Mouse (Mus musculus) C2C12 (cell line): ENCODE data around the gene Mapk8ip1. TPM values are rescaled to one million over a fixed set of nuclear protein-coding genes. Genes with fewer than 3 reads are reported as not detected.
"Not testable (repeated sequence)": the region's sequence is repeated elsewhere in the genome, so short reads cannot be mapped to it uniquely, and the experiment has no call there.

Experiments
- H3K27me3 ChIP-seq: one replicate; pipeline ENCODE4 v1.6.1; 2011; ENCODE audit not compliant: control insufficient read depth, insufficient read depth, insufficient read length
- H3K36me3 ChIP-seq: one replicate; pipeline ENCODE4 v1.6.1; 2011; ENCODE audit not compliant: control insufficient read depth, insufficient read depth
- H3K4me3 ChIP-seq: one replicate; pipeline ENCODE4 v1.5.1; 2011; ENCODE audit warnings: mild to moderate bottlenecking, control low read depth; ENCODE audit not compliant: poor library complexity, insufficient read depth, severe bottlenecking
- H3K79me2 ChIP-seq: one replicate; pipeline ENCODE4 v1.6.1; 2011; ENCODE audit not compliant: control insufficient read depth, insufficient read depth
- H3K79me3 ChIP-seq: one replicate; pipeline ENCODE4 v1.6.1; 2011; ENCODE audit warnings: low read depth, control low read depth
- H3ac ChIP-seq: one replicate; pipeline ENCODE3; 2011; ENCODE audit warnings: low read depth; ENCODE audit not compliant: control insufficient read depth, insufficient read length
- CEBPB ChIP-seq: IDR thresholded peaks from one replicate; pipeline ENCODE4 v1.6.1; 2011; ENCODE audit warnings: low read depth, mild to moderate bottlenecking, control low read depth, moderate library complexity
- CTCF ChIP-seq: IDR thresholded peaks from one replicate; pipeline ENCODE4 v1.5.1; 2011; ENCODE audit not compliant: control insufficient read depth, insufficient read depth, insufficient read length
- FOSL1 ChIP-seq: IDR thresholded peaks from one replicate; pipeline ENCODE4 v1.8.0; 2011; ENCODE audit warnings: mild to moderate bottlenecking, low read length; ENCODE audit not compliant: poor library complexity, insufficient read depth, severe bottlenecking
- MAX ChIP-seq: IDR thresholded peaks from one replicate; pipeline ENCODE4 v1.6.1; 2011; ENCODE audit warnings: mild to moderate bottlenecking, control low read depth
- MYOD1 ChIP-seq: IDR thresholded peaks from one replicate; pipeline ENCODE4 v1.6.1; 2011; ENCODE audit warnings: low read depth; ENCODE audit not compliant: control insufficient read depth, insufficient read length
- MYOG ChIP-seq: IDR thresholded peaks from one replicate; pipeline ENCODE4 v1.6.1; 2011; ENCODE audit not compliant: control insufficient read depth, insufficient read length; ENCODE audit errors: extremely low read depth
- USF1 ChIP-seq: IDR thresholded peaks from one replicate; pipeline ENCODE4 v1.6.1; 2011; ENCODE audit warnings: low read depth, mild to moderate bottlenecking, control low read depth, moderate library complexity
- polyA plus RNA-seq: library from polyadenylated mRNA; unstranded; fragments of >200 nt; fragmentation: generic; extraction: Trizol; gene quantifications from one replicate; pipeline ENCODE4 v1.2.1, GENCODE M21; 2012; ENCODE audit warnings: missing spikeins

Gene Mapk8ip1
- polyA plus RNA-seq, 1 experiment = 18.8 TPM

- H3K27me3 ChIP-seq = no peaks in the 10 kb centered on the region
- peaks cover 22% of the 10 kb centered on the region for H3K36me3 ChIP-seq
- no peaks in the 10 kb centered on the region for H3K79me2 ChIP-seq
- no peak for TF ChIP-seq MYOD1
- H3K79me3 ChIP-seq = no peaks in the 10 kb centered on the region
- H3K4me3 ChIP-seq = no peak overlapping the region
- H3ac ChIP-seq = no peak overlapping the region
Measured at GRCm38 (mm10) chr2:92408309-92409045, 7.4 kb upstream of the Mapk8ip1 start.

GRCm38 (mm10) chr2:92405687-92406086, 4.6 kb upstream of the Mapk8ip1 start:
- TF ChIP-seq USF1 = no peak
- no peak for TF ChIP-seq CEBPB
- no peak for TF ChIP-seq CTCF
- no peak for TF ChIP-seq FOSL1
- no peak for TF ChIP-seq MYOD1
- TF ChIP-seq MYOG = no peak
- TF ChIP-seq MAX = no peak
- no peaks in the 10 kb centered on the region for H3K79me2 ChIP-seq
- peaks cover 3% of the 10 kb centered on the region for H3K27me3 ChIP-seq
- no peaks in the 10 kb centered on the region for H3K79me3 ChIP-seq
- H3K4me3 ChIP-seq = no peak overlapping the region
- H3ac ChIP-seq = no peak overlapping the region
- H3K36me3 ChIP-seq = peaks cover 12% of the 10 kb centered on the region

GRCm38 (mm10) chr2:92404737-92405136, 3.7 kb upstream of the Mapk8ip1 start:
- Histone ChIP-seq H3K27me3 (peaks cover 4% of the 10 kb centered on the region), H3K36me3 (peaks cover 6% of the 10 kb centered on the region), H3K79me3 (no peaks in the 10 kb centered on the region), H3ac (no peak overlapping the region), H3K79me2 (no peaks in the 10 kb centered on the region), H3K4me3 (no peak overlapping the region)
- TF ChIP-seq CEBPB (no peak), USF1 (no peak), MAX (no peak), MYOD1 (no peak), MYOG (no peak), FOSL1 (no peak), CTCF (no peak)

- Histone ChIP-seq H3ac (no peak overlapping the region), H3K4me3 (no peak overlapping the region), H3K79me3 (no peaks in the 10 kb centered on the region), H3K36me3 (peaks cover 3% of the 10 kb centered on the region), H3K27me3 (peaks cover 8% of the 10 kb centered on the region), H3K79me2 (no peaks in the 10 kb centered on the region)
- TF ChIP-seq CEBPB (no peak), MYOD1 (no peak), USF1 (no peak), FOSL1 (no peak), CTCF (no peak), MAX (no peak), MYOG (no peak)
Measured at GRCm38 (mm10) chr2:92403776-92404319, 2.8 kb upstream of the Mapk8ip1 start.

GRCm38 (mm10) chr2:92402591-92403326, 1.7 kb upstream of the Mapk8ip1 start:
- Histone ChIP-seq H3K4me3 (no peak overlapping the region), H3K79me2 (no peaks in the 10 kb centered on the region), H3K27me3 (peaks cover 8% of the 10 kb centered on the region), H3K79me3 (no peaks in the 10 kb centered on the region), H3ac (no peak overlapping the region), H3K36me3 (no peaks in the 10 kb centered on the region)
- no peak for TF ChIP-seq MYOD1

GRCm38 (mm10) chr2:92400682-92401081, 381 bp downstream of the Mapk8ip1 start:
- no peaks in the 10 kb centered on the region for H3K79me3 ChIP-seq
- H3K27me3 ChIP-seq = peaks cover 27% of the 10 kb centered on the region
- no peak overlapping the region for H3ac ChIP-seq
- TF ChIP-seq MAX (no peak), MYOD1 (no peak), CEBPB (no peak), FOSL1 (no peak), CTCF (no peak), MYOG (no peak), USF1 (no peak)
- no peaks in the 10 kb centered on the region for H3K36me3 ChIP-seq
- H3K4me3 ChIP-seq = no peak overlapping the region
- H3K79me2 ChIP-seq = no peaks in the 10 kb centered on the region

- not testable (repeated sequence) for H3K36me3 ChIP-seq, H3K4me3 ChIP-seq, H3ac ChIP-seq, H3K79me3 ChIP-seq, H3K79me2 ChIP-seq
- peaks cover 31% of the 10 kb centered on the region for H3K27me3 ChIP-seq
Measured at GRCm38 (mm10) chr2:92399877-92400276, 1.2 kb downstream of the Mapk8ip1 start.
